In the genomic region with DNA sequence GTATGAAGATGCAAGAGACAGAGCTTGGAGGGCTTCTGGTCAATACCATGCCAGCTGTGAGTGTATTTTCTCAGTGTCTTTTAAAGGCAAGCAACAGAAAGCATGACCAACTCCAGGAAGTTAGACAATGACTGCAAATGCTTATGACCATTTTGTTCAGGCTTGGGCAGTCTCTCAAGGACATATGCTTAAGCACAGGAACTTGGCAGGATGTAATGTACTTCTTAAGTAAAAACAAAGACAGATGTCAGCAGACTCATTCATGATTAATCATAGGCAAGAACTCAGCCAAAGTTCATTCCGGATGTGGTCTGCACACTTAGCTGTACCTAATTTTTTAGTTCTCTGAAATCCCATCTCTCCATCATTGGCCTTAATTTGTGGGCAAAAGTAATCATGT, we compare ENCODE assay signal across 36 mouse cellular contexts. TPM values are rescaled to one million over a fixed set of nuclear protein-coding genes. Genes with fewer than 3 reads are reported as not detected.
A peak's percentile ranks its signal among the peaks of the same experiment; 100 is the strongest.
DNase-seq lines count a peak whose midpoint lies in the region; TF ChIP-seq lines count a peak whose summit lies in the region.
"Had no signal": no experiment of that assay in that cellular context is flagged by ENCODE, and none has a peak within 500 bp of the region (broad histone marks: within the 10 kb centered on the region; RNA-seq: fewer than 3 reads in every experiment).

No protein-coding gene starts in this region.

- no peak overlapping the region for H3K4me3 ChIP-seq in embryonic fibroblast, embryonic 13.5 days (ENCODE audit: insufficient read depth, low read length)
- H3K4me3 ChIP-seq: embryonic facial prominence, embryonic 12.5 days; erythroblast, embryonic 14.5 days; gastrocnemius, adult 2 months; heart, embryonic 10.5 days; heart, embryonic 15.5 days; hindbrain, embryonic 12.5 days; intestine, embryonic 15.5 days; limb, embryonic 12.5 days; liver, embryonic 15.5 days; megakaryocyte, embryonic 14.5 days; midbrain, embryonic 12.5 days; neural tube, embryonic 13.5 days had no signal

- H3K4me1 ChIP-seq in embryonic fibroblast, embryonic 13.5 days (ENCODE audit: control insufficient read depth, insufficient read depth, low read length) = no peaks in the 10 kb centered on the region
- H3K4me1 ChIP-seq: embryonic facial prominence, embryonic 12.5 days; heart, embryonic 10.5 days; intestine, embryonic 15.5 days; limb, embryonic 12.5 days; liver, embryonic 15.5 days; midbrain, embryonic 12.5 days had no signal

- no peak for TF ChIP-seq CTCF in embryonic fibroblast, embryonic 13.5 days (IDR thresholded peaks at IDR 0.05; ENCODE audit: borderline replicate concordance, insufficient read depth, low read length)

- no peak for TF ChIP-seq POLR2A in embryonic fibroblast, embryonic 13.5 days (IDR thresholded peaks at IDR 0.05; ENCODE audit: low read depth, low read length)

- H3K27ac ChIP-seq in embryonic fibroblast, embryonic 13.5 days (ENCODE audit: insufficient read depth, low read length) = peak overlapping the region; percentile 61
- H3K27ac ChIP-seq: embryonic facial prominence, embryonic 12.5 days; gastrocnemius, adult 2 months; heart, embryonic 10.5 days; heart, embryonic 15.5 days; hindbrain, embryonic 12.5 days; hindbrain, postnatal 0 days; intestine, embryonic 15.5 days; limb, embryonic 12.5 days; liver, embryonic 15.5 days; midbrain, embryonic 12.5 days; neural tube, embryonic 13.5 days; stomach, postnatal 0 days had no signal

- peak; percentile 33 for DNase-seq in layer of hippocampus, adult 9-11 months
- no peak for DNase-seq in layer of hippocampus, adult 9-10 months (ENCODE audit: low spot score)
- peak; percentile 64 for DNase-seq in 3134 (ENCODE audit: extremely low read depth, insufficient read length, low spot score)
- DNase-seq in 3T3-L1 (ENCODE audit: low read depth, low spot score) = peak; percentile 88
- DNase-seq in urinary bladder, postnatal 10 days (ENCODE audit: low spot score) = no peak
- DNase-seq: adrenal gland, postnatal 36 days; cerebellum, adult 8-10 months; cerebellum, postnatal 25 days; gastrocnemius, adult 2 months; gastrocnemius, postnatal 36 days; heart, postnatal 36 days; kidney, adult 2 months; kidney, postnatal 36 days; lung, postnatal 4 days; right cerebral cortex, postnatal 4 days; thymus, adult 2 months; thymus, postnatal 4 days had no signal

RNA-seq across cellular contexts. Expression of gene Zfp273, which starts 5.1 kb away (rescaled TPM):
- polyA plus RNA-seq in embryonic fibroblast, embryonic 13.5 days (2011; ENCODE audit: insufficient read length, low read depth, missing spikeins) = 2.8 and 2.9 TPM in 2 replicates
- polyA plus RNA-seq: erythroblast, embryonic 14.5 days had no signal

RNA-seq across cellular contexts. Expression of gene Gm10037, which starts 12.3 kb away (rescaled TPM):
- polyA plus RNA-seq in embryonic fibroblast, embryonic 13.5 days (2011; ENCODE audit: insufficient read length, low read depth, missing spikeins) = 1.5 and 1.6 TPM in 2 replicates
- polyA plus RNA-seq: erythroblast, embryonic 14.5 days had no signal

RNA-seq across cellular contexts. Expression of gene Zfp493, which starts 39.1 kb away (rescaled TPM):
- 1.8 and 2.5 TPM in 2 replicates for polyA plus RNA-seq in embryonic fibroblast, embryonic 13.5 days (2011; ENCODE audit: insufficient read length, low read depth, missing spikeins)
- polyA plus RNA-seq: erythroblast, embryonic 14.5 days had no signal

RNA-seq across cellular contexts. Expression of gene BC048507, which starts 44.5 kb away (rescaled TPM):
- not detected in 2 replicates for polyA plus RNA-seq in embryonic fibroblast, embryonic 13.5 days (2011; ENCODE audit: insufficient read length, low read depth, missing spikeins)
- polyA plus RNA-seq: embryonic facial prominence, embryonic 12.5 days; erythroblast, embryonic 14.5 days; forebrain, embryonic 11.5 days; forebrain, embryonic 16.5 days; heart, embryonic 10.5 days; heart, embryonic 15.5 days; hindbrain, embryonic 12.5 days; hindbrain, postnatal 0 days; intestine, embryonic 15.5 days; kidney, adult 2 months; kidney, embryonic 16.5 days; limb, embryonic 12.5 days; liver, adult 2 months; liver, embryonic 15.5 days; midbrain, embryonic 12.5 days; neural tube, embryonic 13.5 days; spleen, adult 2 months; stomach, postnatal 0 days; thymus, adult 2 months had no signal

Comparison
In these comparisons a context has a peak if more than half of its experiments do, and no peak if none do; other contexts are left out.
1. DNase-seq: peak in layer of hippocampus, adult 9-11 months (single experiment), 3134 (single experiment) and 3T3-L1 (single experiment); none in layer of hippocampus, adult 9-10 months (single experiment) and urinary bladder, postnatal 10 days (single experiment).